Mouse (Mus musculus) cerebellum, adult 2 months (tissue): ENCODE results near the gene N4bp2.

Source experiments
- CTCF ChIP-seq: fragments of 200-500 bp; IDR thresholded peaks from 2 replicates; pipeline ENCODE4 v1.5.1; 2011; ENCODE audit warnings: low read depth, mild to moderate bottlenecking, control low read depth, low read length, moderate library complexity, borderline replicate concordance; ENCODE audit not compliant: insufficient read depth
- POLR2A ChIP-seq: fragments of 200-500 bp; IDR thresholded peaks from 2 replicates; pipeline ENCODE4 v1.6.1; 2011; ENCODE audit warnings: low read length, control low read depth, borderline replicate concordance; ENCODE audit not compliant: insufficient read depth

DNA sequence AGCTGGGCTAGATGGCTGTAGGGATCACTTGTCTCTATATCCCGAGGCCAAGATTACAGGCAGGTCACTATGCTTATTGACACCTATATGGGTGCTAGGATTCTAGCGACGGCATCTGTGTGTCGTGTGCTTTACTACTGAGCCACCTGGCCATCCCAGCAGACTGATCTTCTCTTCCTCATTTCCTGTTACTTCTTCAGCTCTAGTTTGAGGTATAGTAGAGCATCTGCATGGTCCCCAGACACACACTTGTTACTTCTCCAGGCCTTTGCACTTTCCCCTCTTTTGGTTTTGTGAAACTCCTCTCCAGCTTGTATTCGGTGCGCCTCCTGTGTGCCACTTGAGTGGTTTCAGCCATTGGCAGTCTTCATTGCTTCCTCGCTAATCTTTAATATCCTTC, 111.9 kb downstream of the N4bp2 start:
- TF ChIP-seq CTCF = no peak
- TF ChIP-seq POLR2A = no peak
